Mouse (Mus musculus) G1E (cell line): ENCODE data around the gene Ehd1. TPM values are rescaled to one million over a fixed set of nuclear protein-coding genes. Genes with fewer than 3 reads are reported as not detected.
"Not testable (repeated sequence)": the region's sequence is repeated elsewhere in the genome, so short reads cannot be mapped to it uniquely, and the experiment has no call there.

ENCODE experiments used
- ATAC-seq: 2 replicates; pipeline ENCODE4 v1.8.0; 2016; ENCODE audit warnings: mild to moderate bottlenecking; ENCODE audit not compliant: insufficient number of reproducible peaks, poor library complexity, low FRiP score, severe bottlenecking; ENCODE audit errors: extremely low read depth
- DNase-seq: peaks from one replicate; pipeline ENCODE4 v3.0.0; 2012; ENCODE audit warnings: low spot score
- H3K27me3 ChIP-seq: 2 replicates; pipeline ENCODE4 v1.6.1; 2012; ENCODE audit warnings: mild to moderate bottlenecking, low read length, inconsistent platforms; ENCODE audit not compliant: insufficient read depth
- H3K36me3 ChIP-seq: replicated peaks from 2 replicates; pipeline ENCODE3; 2012; ENCODE audit warnings: mild to moderate bottlenecking, inconsistent platforms
- H3K4me1 ChIP-seq: 2 replicates; pipeline ENCODE4 v1.6.1; 2012; ENCODE audit warnings: low read depth, low read length, inconsistent platforms, mixed read lengths; ENCODE audit not compliant: insufficient read depth
- H3K4me3 ChIP-seq: 2 replicates; pipeline ENCODE4 v1.5.1; 2012; ENCODE audit warnings: low read depth, mild to moderate bottlenecking, inconsistent platforms, low read length, moderate library complexity, mixed read lengths
- H3K9me3 ChIP-seq: replicated peaks from 2 replicates; pipeline ENCODE4 v1.6.1; 2012; ENCODE audit warnings: inconsistent platforms
- CTCF ChIP-seq: IDR thresholded peaks from 2 replicates; pipeline ENCODE4 v1.5.1; 2012; ENCODE audit warnings: low read depth, low read length, inconsistent platforms, mixed read lengths
- GATA1 ChIP-seq: IDR thresholded peaks from 2 replicates; pipeline ENCODE4 v1.6.1; 2012; ENCODE audit warnings: borderline replicate concordance, low read length, inconsistent platforms, mixed read lengths
- GATA2 ChIP-seq: IDR thresholded peaks from 2 replicates; pipeline ENCODE4 v1.6.1; 2012; ENCODE audit warnings: low read depth, low read length, inconsistent platforms, borderline replicate concordance
- POLR2AphosphoS5 ChIP-seq: IDR thresholded peaks from 2 replicates; pipeline ENCODE4 v1.6.1; 2012; ENCODE audit warnings: low read depth, low read length, inconsistent platforms; ENCODE audit not compliant: insufficient replicate concordance
- TAL1 ChIP-seq: conservative IDR thresholded peaks from 2 replicates; pipeline ENCODE4 v1.6.1; 2012; ENCODE audit warnings: low read depth, low read length, inconsistent platforms, mixed read lengths
- polyA plus RNA-seq: library from polyadenylated mRNA; stranded (reverse); fragments of >175 nt; gene quantifications from 2 replicates; pipeline ENCODE4 v1.2.3, GENCODE M21; 2012
- total RNA-seq, 2 experiments: library from RNA; stranded (forward) in 1 of 2; stranded (reverse) in 1 of 2; fragments of 200-1000 nt in 1 of 2; fragments of >200 nt in 1 of 2; fragmentation: Nextera tagmentation in 1 of 2; gene quantifications; 2 replicates each; pipeline ENCODE4 v1.2.3; 2014 to 2017

The Ehd1 gene
- total and polyA plus RNA-seq, 3 experiments = 18.7 to 132 (median 23.3) TPM

- Histone ChIP-seq H3K4me3 (peak overlapping the region; percentile 77), H3K27me3 (no peaks in the 10 kb centered on the region), H3K36me3 (peaks cover 37% of the 10 kb centered on the region), H3K9me3 (no peaks in the 10 kb centered on the region), H3K4me1 (peaks cover 64% of the 10 kb centered on the region)
- DNase-seq = peak; percentile 87
- ATAC-seq = no peak
- TF ChIP-seq CTCF (peak; percentile 77), GATA1 (no peak)
These were observed 30.1 kb downstream of the Ehd1 start for GRCm38 (mm10) chr19:6306586-6306985.

- Histone ChIP-seq H3K4me1 (peaks cover 51% of the 10 kb centered on the region), H3K27me3 (no peaks in the 10 kb centered on the region)
- no peak for DNase-seq
These were observed 31.4 kb downstream of the Ehd1 start for GRCm38 (mm10) chr19:6307733-6308531.

GRCm38 (mm10) chr19:6310181-6310580 lies 33.7 kb downstream of the Ehd1 start:
- Histone ChIP-seq H3K9me3 (no peaks in the 10 kb centered on the region), H3K27me3 (no peaks in the 10 kb centered on the region), H3K4me1 (peaks cover 34% of the 10 kb centered on the region), H3K4me3 (no peak overlapping the region), H3K36me3 (peaks cover 70% of the 10 kb centered on the region)
- ATAC-seq (no peak), DNase-seq (no peak)
- no peak for TF ChIP-seq GATA1
- no peak for TF ChIP-seq TAL1
- no peak for TF ChIP-seq GATA2
- no peak for TF ChIP-seq POLR2AphosphoS5
- TF ChIP-seq CTCF = no peak

More at GRCm38 (mm10) chr19:6307733-6308531, 31.4 kb downstream of the Ehd1 start:
- Histone ChIP-seq H3K36me3 (peaks cover 48% of the 10 kb centered on the region), H3K4me3 (peak overlapping the region; percentile 27; the same call in 1 of the 2 replicates), H3K9me3 (no peaks in the 10 kb centered on the region)
- ATAC-seq = no peak
- no peak for TF ChIP-seq CTCF

GRCm38 (mm10) chr19:6311783-6312182 lies 35.3 kb downstream of the Ehd1 start:
- ATAC-seq, H3K9me3 ChIP-seq, H3K27me3 ChIP-seq, DNase-seq, H3K4me3 ChIP-seq: not testable (repeated sequence)
- Histone ChIP-seq H3K36me3 (peaks cover 86% of the 10 kb centered on the region), H3K4me1 (peaks cover 22% of the 10 kb centered on the region)

GRCm38 (mm10) chr19:6313796-6314195 lies 37.3 kb downstream of the Ehd1 start:
- Histone ChIP-seq H3K4me1 (peaks cover 3% of the 10 kb centered on the region; the same call in 1 of the 2 replicates), H3K36me3 (peaks cover 98% of the 10 kb centered on the region), H3K27me3 (no peaks in the 10 kb centered on the region; the same call in 1 of the 2 replicates), H3K4me3 (no peak overlapping the region), H3K9me3 (no peaks in the 10 kb centered on the region)
- TF ChIP-seq POLR2AphosphoS5 (no peak), GATA2 (no peak), GATA1 (no peak), CTCF (no peak), TAL1 (no peak)
- ATAC-seq = no peak
- DNase-seq = no peak

GRCm38 (mm10) chr19:6314513-6314912 lies 38.0 kb downstream of the Ehd1 start:
- no peak for TF ChIP-seq GATA2
- no peaks in the 10 kb centered on the region; the same call in 1 of the 2 replicates for H3K27me3 ChIP-seq

GRCm38 (mm10) chr19:6315573-6315972 lies 39.0 kb downstream of the Ehd1 start:
- H3K36me3 ChIP-seq = peaks cover 99% of the 10 kb centered on the region
- no peak for TF ChIP-seq GATA1
- TF ChIP-seq TAL1 = no peak
- TF ChIP-seq GATA2 = no peak
- no peak for TF ChIP-seq POLR2AphosphoS5
- TF ChIP-seq CTCF = no peak
- no peaks in the 10 kb centered on the region for H3K4me1 ChIP-seq
- DNase-seq = no peak
- no peaks in the 10 kb centered on the region for H3K9me3 ChIP-seq
- H3K27me3 ChIP-seq = no peaks in the 10 kb centered on the region; the same call in 1 of the 2 replicates
- no peak for ATAC-seq
- no peak overlapping the region for H3K4me3 ChIP-seq

More at GRCm38 (mm10) chr19:6314513-6314912, 38.0 kb downstream of the Ehd1 start:
- no peaks in the 10 kb centered on the region for H3K4me1 ChIP-seq
- H3K36me3 ChIP-seq = peaks cover 99% of the 10 kb centered on the region
- H3K4me3 ChIP-seq = no peak overlapping the region
- ATAC-seq (no peak), DNase-seq (no peak)
- H3K9me3 ChIP-seq = no peaks in the 10 kb centered on the region
